Mouse (Mus musculus): ENCODE results near the gene Lpin3. TPM values are rescaled to one million over a fixed set of nuclear protein-coding genes. Genes with fewer than 3 reads are reported as not detected.

Gene Lpin3
- total RNA-seq, 2 experiments from 2014 or later, result not detected

GRCm38 (mm10) chr2:160883912-160884311 lies 3.4 kb downstream of the Lpin3 start:
- no peak for ATAC-seq (replicated peaks; ENCODE audit: low FRiP score, low TSS enrichment, poor library complexity, severe bottlenecking)

GRCm38 (mm10) chr2:160884830-160885229 lies 4.4 kb downstream of the Lpin3 start:
- ATAC-seq (replicated peaks; ENCODE audit: low FRiP score, low TSS enrichment, poor library complexity, severe bottlenecking), result peak; percentile 34; the same call in 1 of the 2 replicates

- ATAC-seq (replicated peaks; ENCODE audit: low FRiP score, low TSS enrichment, poor library complexity, severe bottlenecking), result no peak
Measured at GRCm38 (mm10) chr2:160886221-160886620, 5.8 kb downstream of the Lpin3 start.

DNA sequence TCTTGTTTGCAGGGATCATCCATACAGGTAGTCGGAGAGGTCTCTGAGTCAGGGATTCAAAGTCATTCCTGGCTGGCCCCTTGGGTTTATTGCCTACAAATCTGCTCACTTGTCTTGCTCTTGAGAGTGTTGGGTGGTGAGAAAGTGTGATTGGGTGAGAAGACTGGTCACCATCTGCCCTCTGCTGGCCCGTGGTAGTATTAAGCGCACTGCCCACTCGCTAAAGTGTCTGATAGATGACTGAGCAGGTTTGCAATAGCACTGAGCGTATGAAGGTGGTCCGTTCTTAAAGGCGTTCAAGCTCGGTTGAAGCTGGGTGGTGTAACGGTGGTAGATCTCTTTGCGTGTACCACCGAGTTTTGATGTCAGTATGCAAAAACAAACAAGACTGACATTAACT lies 6.8 kb downstream of the Lpin3 start:
- ATAC-seq (replicated peaks; ENCODE audit: low FRiP score, low TSS enrichment, poor library complexity, severe bottlenecking), result peak; percentile 94

- ATAC-seq (replicated peaks; ENCODE audit: low FRiP score, low TSS enrichment, poor library complexity, severe bottlenecking), result peak; percentile 62
Measured at GRCm38 (mm10) chr2:160887859-160888258, 7.4 kb downstream of the Lpin3 start.

DNA sequence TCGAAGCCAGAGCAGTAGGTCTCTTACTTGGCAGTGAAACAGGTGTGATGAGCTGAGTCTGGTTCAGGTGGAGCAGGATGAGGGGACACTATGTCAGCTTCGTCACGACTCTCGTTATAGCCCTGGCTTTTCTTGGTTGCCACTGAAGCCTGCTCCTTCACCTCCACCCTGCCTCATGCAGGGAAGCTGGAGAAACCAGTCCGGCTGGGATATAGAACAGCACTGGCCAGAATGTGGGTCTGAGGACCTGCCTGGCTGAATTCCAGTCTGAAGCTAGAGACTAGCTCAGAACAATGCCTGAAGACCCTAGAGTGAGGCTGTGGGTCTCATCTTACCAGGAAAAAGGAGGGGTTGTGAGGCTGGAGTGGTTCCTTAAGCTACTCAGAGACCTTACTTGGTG lies 10.6 kb downstream of the Lpin3 start:
- no peak for ATAC-seq (replicated peaks; ENCODE audit: low FRiP score, low TSS enrichment, poor library complexity, severe bottlenecking)

DNA sequence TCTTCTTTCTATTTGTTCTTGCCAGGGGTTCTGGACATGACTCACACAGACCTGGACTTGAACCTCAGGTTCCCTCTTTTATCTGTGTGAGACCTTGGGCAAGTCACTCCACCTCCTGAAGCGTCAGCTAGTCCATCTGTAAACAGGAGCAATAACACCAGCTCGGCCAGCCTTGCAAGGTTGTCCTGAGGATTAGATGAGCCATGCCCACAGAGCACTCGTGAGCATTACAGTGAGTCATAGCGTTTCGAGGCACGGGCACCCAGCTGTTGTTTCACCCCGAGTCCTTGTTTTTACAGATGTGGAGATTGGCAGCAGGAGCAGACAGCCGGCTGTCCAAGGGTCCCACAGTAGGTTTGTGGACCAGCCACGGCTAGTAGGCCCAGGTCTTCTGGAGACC lies 11.2 kb downstream of the Lpin3 start:
- ATAC-seq (replicated peaks; ENCODE audit: low FRiP score, low TSS enrichment, poor library complexity, severe bottlenecking), result no peak

- no peak for ATAC-seq (replicated peaks; ENCODE audit: low FRiP score, low TSS enrichment, poor library complexity, severe bottlenecking)
Measured at GRCm38 (mm10) chr2:160901656-160902412, 21.4 kb downstream of the Lpin3 start.

GRCm38 (mm10) chr2:160905301-160905700 lies 24.8 kb downstream of the Lpin3 start:
- ATAC-seq (replicated peaks; ENCODE audit: low FRiP score, low TSS enrichment, poor library complexity, severe bottlenecking), result no peak

GRCm38 (mm10) chr2:160906101-160906500 lies 25.6 kb downstream of the Lpin3 start:
- ATAC-seq (replicated peaks; ENCODE audit: low FRiP score, low TSS enrichment, poor library complexity, severe bottlenecking), result no peak

DNA sequence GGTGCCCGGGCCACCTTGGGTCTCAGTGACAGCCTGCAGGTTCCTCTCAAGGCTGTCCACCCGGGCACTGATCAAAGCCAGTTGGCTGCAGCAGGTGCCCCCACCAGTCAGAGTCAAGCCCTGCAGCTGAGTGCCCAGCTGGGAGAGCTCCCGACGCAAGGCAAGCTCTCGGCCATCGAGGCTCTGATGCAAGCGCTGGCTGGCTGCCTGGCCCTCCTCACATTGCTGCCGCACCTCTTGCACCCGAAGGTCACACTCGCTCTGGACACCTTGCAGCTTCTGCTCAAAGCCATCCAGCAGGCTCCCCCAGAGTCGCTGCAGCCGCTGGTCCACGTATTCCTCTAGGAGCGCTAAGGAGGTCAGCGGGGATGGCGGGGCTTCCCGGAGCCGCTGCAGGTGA lies 28.1 kb downstream of the Lpin3 start:
- ATAC-seq (replicated peaks; ENCODE audit: low FRiP score, low TSS enrichment, poor library complexity, severe bottlenecking), result no peak

- ATAC-seq (replicated peaks; ENCODE audit: low FRiP score, low TSS enrichment, poor library complexity, severe bottlenecking), result no peak
Measured at GRCm38 (mm10) chr2:160910633-160911032, 30.2 kb downstream of the Lpin3 start.

GRCm38 (mm10) chr2:160911558-160912201 lies 31.2 kb downstream of the Lpin3 start:
- ATAC-seq (replicated peaks; ENCODE audit: low FRiP score, low TSS enrichment, poor library complexity, severe bottlenecking), result no peak

GRCm38 (mm10) chr2:160912231-160912671 lies 31.8 kb downstream of the Lpin3 start, which contains the start of gene Emilin3:
Gene Emilin3 (minus strand): TSS chr2:160912328.
- no peak for ATAC-seq (replicated peaks; ENCODE audit: low FRiP score, low TSS enrichment, poor library complexity, severe bottlenecking)

DNA sequence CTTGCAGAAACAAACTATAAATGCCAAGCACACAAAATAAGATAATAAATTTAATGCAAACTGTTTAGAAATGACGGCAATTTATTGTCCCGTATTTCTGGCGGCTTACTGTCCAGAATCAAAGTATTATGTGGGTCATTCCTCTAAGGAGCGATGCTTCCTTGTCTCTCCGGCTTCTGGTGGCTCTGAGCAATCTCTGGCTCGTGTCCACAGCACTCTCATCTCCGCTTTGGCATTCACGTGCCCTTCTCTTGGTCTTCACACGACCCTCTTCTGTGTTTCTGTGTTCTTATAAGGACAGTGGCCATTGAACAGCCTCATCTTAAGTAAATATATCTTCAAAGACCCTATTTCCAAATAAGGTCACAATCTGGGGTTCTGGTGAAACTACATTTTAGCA lies 34.2 kb downstream of the Lpin3 start:
- ATAC-seq (replicated peaks; ENCODE audit: low FRiP score, low TSS enrichment, poor library complexity, severe bottlenecking), result no peak

DNA sequence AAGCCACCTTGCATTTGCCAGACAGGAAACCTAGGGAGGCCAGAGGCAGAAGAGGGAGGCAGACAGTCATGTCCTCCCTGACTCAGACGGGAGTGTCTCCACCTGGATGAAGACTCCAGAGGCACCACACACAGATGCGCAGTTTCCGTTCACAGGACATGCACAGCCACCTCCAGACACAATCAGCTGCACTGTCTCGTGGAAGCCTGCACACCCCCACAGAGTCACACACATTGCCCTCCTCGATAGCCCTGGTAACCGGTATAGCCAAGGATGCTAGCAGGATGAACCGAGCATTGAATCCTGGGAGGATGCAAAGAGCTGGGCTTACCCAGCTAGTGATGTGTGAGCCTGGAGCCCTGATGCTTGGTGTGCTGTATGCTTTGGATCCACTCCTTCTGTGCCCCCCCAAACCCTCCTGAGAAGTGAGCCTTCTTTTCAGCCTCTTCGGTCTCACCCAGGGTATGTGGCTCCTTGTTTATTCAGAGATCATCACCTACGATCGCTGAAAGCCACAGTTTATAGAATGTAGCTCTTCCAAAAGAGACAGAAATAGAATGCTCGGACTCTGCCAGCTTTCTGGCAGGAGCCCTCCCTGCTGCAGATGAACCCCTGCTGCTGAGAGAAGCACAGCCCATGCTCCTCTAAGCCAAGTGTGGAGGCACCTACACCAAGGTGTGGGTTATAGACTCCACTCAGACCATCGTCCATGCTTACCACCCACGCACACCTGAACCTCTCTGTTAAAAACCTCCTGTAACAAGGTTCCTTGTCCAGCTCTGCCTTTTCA lies 35.5 kb downstream of the Lpin3 start:
- ATAC-seq (replicated peaks; ENCODE audit: low FRiP score, low TSS enrichment, poor library complexity, severe bottlenecking), result no peak

GRCm38 (mm10) chr2:160916714-160917113 lies 36.2 kb downstream of the Lpin3 start:
- no peak for ATAC-seq (replicated peaks; ENCODE audit: low FRiP score, low TSS enrichment, poor library complexity, severe bottlenecking)

DNA sequence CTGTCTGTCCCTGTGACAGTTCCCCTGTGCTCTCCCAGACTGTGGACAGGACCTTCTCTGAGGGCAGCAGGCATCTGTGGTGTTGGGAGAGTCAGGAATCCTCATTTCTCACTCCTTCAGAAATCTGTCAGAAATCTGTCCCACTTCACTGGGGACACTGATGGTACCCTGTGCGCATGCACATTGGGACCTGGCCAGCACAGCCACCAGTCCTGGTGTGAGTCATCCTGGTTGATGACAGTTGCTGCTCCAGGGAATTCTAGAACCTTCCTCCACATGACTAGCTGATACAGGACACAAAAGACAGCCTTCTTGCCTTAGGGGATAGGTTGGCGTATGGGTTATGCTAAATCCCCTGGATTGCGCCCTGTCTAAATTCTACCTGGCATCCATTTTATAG lies 36.8 kb downstream of the Lpin3 start:
- no peak for ATAC-seq (replicated peaks; ENCODE audit: low FRiP score, low TSS enrichment, poor library complexity, severe bottlenecking)

DNA sequence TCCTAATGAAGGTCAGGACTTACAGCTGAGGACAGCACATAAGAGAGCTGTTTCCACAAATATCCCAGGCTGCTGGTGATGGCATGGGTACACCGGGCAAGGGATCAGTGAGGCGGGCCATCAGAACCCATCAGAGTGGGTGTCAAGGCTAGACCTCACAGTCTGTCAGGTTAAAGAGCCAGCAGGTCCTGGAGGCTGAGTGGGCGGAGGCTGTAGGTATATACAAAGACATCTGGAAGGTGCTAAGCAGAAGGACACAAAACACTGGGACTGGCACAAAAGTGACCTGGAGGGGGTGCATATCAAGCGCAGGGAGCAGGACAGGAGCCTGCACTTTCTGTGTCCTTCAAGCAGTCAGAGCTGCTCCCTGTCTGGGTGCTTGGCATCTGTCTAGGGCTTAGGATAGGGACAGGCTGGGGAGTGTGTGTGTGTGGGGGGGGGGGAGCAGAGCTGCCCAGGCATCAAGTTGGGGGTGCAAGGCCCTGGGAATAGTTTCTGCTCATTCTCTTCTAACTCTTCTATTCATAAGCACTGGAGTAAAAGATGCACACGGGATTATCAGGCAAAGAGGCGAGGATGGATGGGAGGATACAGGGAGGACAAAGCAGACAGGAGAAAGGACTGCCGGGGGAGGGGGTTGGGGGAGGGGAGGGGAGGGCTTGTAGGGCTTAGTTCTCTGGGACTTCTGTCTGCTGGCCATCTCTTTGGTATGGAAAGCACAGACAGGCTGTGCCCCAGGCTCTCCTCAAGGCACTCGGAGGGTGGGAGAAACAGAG lies 37.9 kb downstream of the Lpin3 start:
- no peak for ATAC-seq (replicated peaks; ENCODE audit: low FRiP score, low TSS enrichment, poor library complexity, severe bottlenecking)

DNA sequence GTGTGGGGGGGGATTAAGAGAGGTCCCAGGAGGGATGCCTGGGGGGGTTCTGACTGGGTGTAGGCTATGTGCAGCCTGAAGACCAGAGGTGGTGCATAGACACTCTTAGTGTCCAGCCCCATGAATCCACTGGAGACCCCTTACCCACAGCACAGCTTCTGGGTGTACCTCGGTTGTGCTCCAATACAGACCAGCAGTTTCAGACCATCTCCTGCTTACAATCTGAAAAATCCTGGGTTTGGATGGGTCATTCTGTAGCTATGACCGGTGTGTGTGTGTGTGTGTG lies 38.4 kb downstream of the Lpin3 start:
- ATAC-seq (replicated peaks; ENCODE audit: low FRiP score, low TSS enrichment, poor library complexity, severe bottlenecking), result no peak
